Mouse (Mus musculus): ENCODE results near the gene Sdad1. TPM values are rescaled to one million over a fixed set of nuclear protein-coding genes. Genes with fewer than 3 reads are reported as not detected.

Gene Sdad1
- polyA plus RNA-seq, 1 experiment from 2014 or later = 30.5 TPM

GRCm38 (mm10) chr5:92340606-92341005, 30.3 kb upstream of the Sdad1 start:
- H3K9ac ChIP-seq (ENCODE audit: low read depth, low read length) = no peak overlapping the region
- H3K4me1 ChIP-seq (ENCODE audit: control insufficient read depth, insufficient read depth, low read length) = no peaks in the 10 kb centered on the region
- H3K9me3 ChIP-seq (replicated peaks; ENCODE audit: control insufficient read depth, low read length) = no peaks in the 10 kb centered on the region
- ATAC-seq (replicated peaks; ENCODE audit: insufficient number of reproducible peaks, low FRiP score, low TSS enrichment) = no peak
- 61% methylated on average over 4 of the region's 4 CpGs for WGBS (ENCODE audit: insufficient replicate concordance)
- H3K4me2 ChIP-seq = no peak overlapping the region
- no peak overlapping the region for H3K27ac ChIP-seq (ENCODE audit: low read depth, low read length)
- no peak overlapping the region for H3K4me3 ChIP-seq (ENCODE audit: low read depth, low read length)
- H3K27me3 ChIP-seq (ENCODE audit: control insufficient read depth, insufficient read depth, low read length) = no peaks in the 10 kb centered on the region
- no peaks in the 10 kb centered on the region for H3K36me3 ChIP-seq (ENCODE audit: control insufficient read depth, insufficient read depth, low read length)

DNA sequence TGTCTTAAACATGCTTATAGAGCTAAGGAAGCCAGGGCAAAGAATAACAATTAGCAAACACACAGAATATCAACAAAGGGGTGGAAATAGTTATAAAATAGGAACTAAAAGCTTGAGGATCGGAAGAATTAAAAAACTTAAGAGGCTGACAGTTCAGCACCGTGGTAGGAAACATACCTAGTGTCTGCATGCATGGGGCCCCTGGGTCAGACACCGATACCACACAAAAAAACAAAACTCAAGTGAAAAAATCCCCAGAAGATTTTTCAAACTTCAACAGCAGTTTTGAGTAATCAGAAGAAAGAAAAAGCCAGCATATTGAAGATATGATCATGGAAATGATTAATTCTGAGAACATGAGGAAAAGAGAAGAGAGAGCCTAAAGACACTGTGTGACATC, 26.5 kb upstream of the Sdad1 start:
- H3K4me1 ChIP-seq (ENCODE audit: control insufficient read depth, insufficient read depth, low read length) = no peaks in the 10 kb centered on the region
- ATAC-seq (replicated peaks; ENCODE audit: insufficient number of reproducible peaks, low FRiP score, low TSS enrichment) = no peak
- H3K4me2 ChIP-seq = no peak overlapping the region
- WGBS (ENCODE audit: insufficient replicate concordance) = 69% methylated on average over 3 of the region's 3 CpGs
- no peak overlapping the region for H3K27ac ChIP-seq (ENCODE audit: low read depth, low read length)
- no peak overlapping the region for H3K4me3 ChIP-seq (ENCODE audit: low read depth, low read length)
- no peaks in the 10 kb centered on the region for H3K36me3 ChIP-seq (ENCODE audit: control insufficient read depth, insufficient read depth, low read length)
- H3K27me3 ChIP-seq (ENCODE audit: control insufficient read depth, insufficient read depth, low read length) = no peaks in the 10 kb centered on the region
- no peak overlapping the region for H3K9ac ChIP-seq (ENCODE audit: low read depth, low read length)
- H3K9me3 ChIP-seq (replicated peaks; ENCODE audit: control insufficient read depth, low read length) = no peaks in the 10 kb centered on the region

- Histone ChIP-seq H3K4me1 (ENCODE audit: control insufficient read depth, insufficient read depth, low read length) (no peaks in the 10 kb centered on the region), H3K27me3 (ENCODE audit: control insufficient read depth, insufficient read depth, low read length) (no peaks in the 10 kb centered on the region), H3K27ac (ENCODE audit: low read depth, low read length) (peak overlapping the region; percentile 58), H3K36me3 (ENCODE audit: control insufficient read depth, insufficient read depth, low read length) (no peaks in the 10 kb centered on the region), H3K4me3 (ENCODE audit: low read depth, low read length) (no peak overlapping the region), H3K4me2 (peak overlapping the region; percentile 23), H3K9me3 (replicated peaks; ENCODE audit: control insufficient read depth, low read length) (no peaks in the 10 kb centered on the region), H3K9ac (ENCODE audit: low read depth, low read length) (no peak overlapping the region)
- no peak for ATAC-seq (replicated peaks; ENCODE audit: insufficient number of reproducible peaks, low FRiP score, low TSS enrichment)
- 52% methylated on average over 9 of the region's 9 CpGs for WGBS (ENCODE audit: insufficient replicate concordance)
Observed at GRCm38 (mm10) chr5:92332359-92332840, 22.1 kb upstream of the Sdad1 start.

DNA sequence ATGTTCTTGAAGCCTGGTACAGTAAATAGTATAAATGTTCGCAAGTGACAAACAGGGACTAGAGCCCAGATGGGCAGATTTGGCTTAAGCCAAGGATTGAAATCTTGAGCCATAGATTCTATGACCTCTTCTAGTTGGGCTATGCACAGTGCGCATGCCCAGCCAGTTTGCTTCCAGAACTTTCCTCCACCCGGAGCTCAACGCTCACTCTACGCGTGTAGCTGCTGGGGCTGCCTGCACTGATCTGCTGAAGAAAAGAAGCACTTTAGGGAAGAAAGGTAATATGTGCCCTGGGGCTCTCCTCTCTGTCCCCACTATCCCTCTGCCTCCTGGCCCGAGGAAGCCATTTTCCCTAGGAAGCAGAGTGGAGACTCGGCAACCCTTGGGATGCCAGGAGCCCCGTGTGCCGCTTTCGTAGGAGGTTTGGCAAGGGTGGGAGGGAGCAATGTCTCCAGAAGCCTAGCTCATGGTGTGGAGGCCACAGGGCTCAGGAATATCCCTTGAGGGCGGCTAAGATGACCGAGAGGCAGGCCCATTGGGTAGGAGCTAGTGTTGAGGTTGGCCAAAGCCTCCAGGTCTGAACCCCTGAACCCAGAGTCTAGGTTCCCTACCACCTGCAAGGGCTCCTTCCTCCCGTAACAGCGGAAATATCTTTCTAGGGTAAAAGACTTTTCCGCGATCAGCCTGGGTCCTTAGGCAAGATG, 21.5 kb upstream of the Sdad1 start, which contains the start of gene Art3:
Gene Art3 (plus strand): TSS at position 193 of the 704 bp plus-strand sequence.
- ATAC-seq (replicated peaks; ENCODE audit: insufficient number of reproducible peaks, low FRiP score, low TSS enrichment) = no peak
- no peaks in the 10 kb centered on the region for H3K27me3 ChIP-seq (ENCODE audit: control insufficient read depth, insufficient read depth, low read length)
- no peaks in the 10 kb centered on the region for H3K4me1 ChIP-seq (ENCODE audit: control insufficient read depth, insufficient read depth, low read length)
- 82% methylated on average over 17 of the region's 17 CpGs for WGBS (ENCODE audit: insufficient replicate concordance)
- H3K36me3 ChIP-seq (ENCODE audit: control insufficient read depth, insufficient read depth, low read length) = no peaks in the 10 kb centered on the region
- no peak within 1 kb of the TSS for H3K4me3 ChIP-seq (ENCODE audit: low read depth, low read length)
- no peaks in the 10 kb centered on the region for H3K9me3 ChIP-seq (replicated peaks; ENCODE audit: control insufficient read depth, low read length)
- H3K27ac ChIP-seq (ENCODE audit: low read depth, low read length) = peak within 1 kb of the TSS; percentile 58
- H3K9ac ChIP-seq (ENCODE audit: low read depth, low read length) = no peak within 1 kb of the TSS
- H3K4me2 ChIP-seq = peak within 1 kb of the TSS; percentile 23

DNA sequence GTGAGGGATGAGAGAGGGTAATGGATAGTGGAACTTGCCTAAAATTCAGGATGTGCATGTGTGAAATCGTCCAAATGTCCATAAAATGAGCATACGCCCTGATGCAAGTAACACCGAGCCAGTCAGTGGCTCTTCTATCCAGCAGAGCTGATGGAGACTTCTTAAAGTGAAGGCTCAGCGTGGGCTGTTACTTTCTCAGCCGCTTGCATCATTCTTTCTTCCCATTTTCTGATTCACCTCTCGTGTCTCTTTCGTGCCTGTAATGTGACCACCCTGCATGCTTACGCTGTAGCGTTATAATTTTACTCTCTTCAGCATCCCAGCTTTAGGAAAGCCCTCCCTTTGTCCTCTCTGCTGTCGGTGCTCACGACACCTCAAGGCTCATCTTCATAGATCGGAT, 20.8 kb upstream of the Sdad1 start:
- 85% methylated on average over 12 of the region's 12 CpGs for WGBS (ENCODE audit: insufficient replicate concordance)
- no peaks in the 10 kb centered on the region for H3K36me3 ChIP-seq (ENCODE audit: control insufficient read depth, insufficient read depth, low read length)
- H3K27me3 ChIP-seq (ENCODE audit: control insufficient read depth, insufficient read depth, low read length) = no peaks in the 10 kb centered on the region
- no peak overlapping the region for H3K9ac ChIP-seq (ENCODE audit: low read depth, low read length)
- no peak for ATAC-seq (replicated peaks; ENCODE audit: insufficient number of reproducible peaks, low FRiP score, low TSS enrichment)
- no peak overlapping the region for H3K27ac ChIP-seq (ENCODE audit: low read depth, low read length)
- H3K9me3 ChIP-seq (replicated peaks; ENCODE audit: control insufficient read depth, low read length) = no peaks in the 10 kb centered on the region
- H3K4me2 ChIP-seq = no peak overlapping the region
- H3K4me3 ChIP-seq (ENCODE audit: low read depth, low read length) = no peak overlapping the region
- H3K4me1 ChIP-seq (ENCODE audit: control insufficient read depth, insufficient read depth, low read length) = no peaks in the 10 kb centered on the region

GRCm38 (mm10) chr5:92327929-92328328, 17.6 kb upstream of the Sdad1 start, which contains the start of gene Cxcl9:
Gene Cxcl9 (minus strand): TSS chr5:92328079.
- Histone ChIP-seq H3K27me3 (ENCODE audit: control insufficient read depth, insufficient read depth, low read length) (no peaks in the 10 kb centered on the region), H3K27ac (ENCODE audit: low read depth, low read length) (no peak within 1 kb of the TSS), H3K36me3 (ENCODE audit: control insufficient read depth, insufficient read depth, low read length) (no peaks in the 10 kb centered on the region), H3K9ac (ENCODE audit: low read depth, low read length) (no peak within 1 kb of the TSS), H3K4me2 (no peak within 1 kb of the TSS), H3K4me3 (ENCODE audit: low read depth, low read length) (no peak within 1 kb of the TSS), H3K4me1 (ENCODE audit: control insufficient read depth, insufficient read depth, low read length) (no peaks in the 10 kb centered on the region), H3K9me3 (replicated peaks; ENCODE audit: control insufficient read depth, low read length) (no peaks in the 10 kb centered on the region)
- WGBS (ENCODE audit: insufficient replicate concordance) = 74% methylated on average over 7 of the region's 7 CpGs
- no peak for ATAC-seq (replicated peaks; ENCODE audit: insufficient number of reproducible peaks, low FRiP score, low TSS enrichment)

GRCm38 (mm10) chr5:92327367-92327766, 17.1 kb upstream of the Sdad1 start:
- Histone ChIP-seq H3K9me3 (replicated peaks; ENCODE audit: control insufficient read depth, low read length) (no peaks in the 10 kb centered on the region), H3K4me3 (ENCODE audit: low read depth, low read length) (no peak overlapping the region), H3K4me1 (ENCODE audit: control insufficient read depth, insufficient read depth, low read length) (no peaks in the 10 kb centered on the region), H3K9ac (ENCODE audit: low read depth, low read length) (no peak overlapping the region), H3K36me3 (ENCODE audit: control insufficient read depth, insufficient read depth, low read length) (no peaks in the 10 kb centered on the region), H3K27me3 (ENCODE audit: control insufficient read depth, insufficient read depth, low read length) (no peaks in the 10 kb centered on the region), H3K4me2 (no peak overlapping the region), H3K27ac (ENCODE audit: low read depth, low read length) (no peak overlapping the region)
- no peak for ATAC-seq (replicated peaks; ENCODE audit: insufficient number of reproducible peaks, low FRiP score, low TSS enrichment)
- 73% methylated on average over 6 of the region's 6 CpGs for WGBS (ENCODE audit: insufficient replicate concordance)

GRCm38 (mm10) chr5:92323264-92323663, 13.0 kb upstream of the Sdad1 start:
- WGBS (ENCODE audit: insufficient replicate concordance) = 56% methylated on average over 5 of the region's 5 CpGs
- Histone ChIP-seq H3K27ac (ENCODE audit: low read depth, low read length) (no peak overlapping the region), H3K27me3 (ENCODE audit: control insufficient read depth, insufficient read depth, low read length) (no peaks in the 10 kb centered on the region), H3K36me3 (ENCODE audit: control insufficient read depth, insufficient read depth, low read length) (no peaks in the 10 kb centered on the region), H3K4me3 (ENCODE audit: low read depth, low read length) (no peak overlapping the region), H3K4me2 (no peak overlapping the region), H3K4me1 (ENCODE audit: control insufficient read depth, insufficient read depth, low read length) (no peaks in the 10 kb centered on the region), H3K9ac (ENCODE audit: low read depth, low read length) (no peak overlapping the region), H3K9me3 (replicated peaks; ENCODE audit: control insufficient read depth, low read length) (no peaks in the 10 kb centered on the region)
- no peak for ATAC-seq (replicated peaks; ENCODE audit: insufficient number of reproducible peaks, low FRiP score, low TSS enrichment)

- Histone ChIP-seq H3K9me3 (replicated peaks; ENCODE audit: control insufficient read depth, low read length) (no peaks in the 10 kb centered on the region), H3K27ac (ENCODE audit: low read depth, low read length) (no peak overlapping the region), H3K4me3 (ENCODE audit: low read depth, low read length) (no peak overlapping the region), H3K4me1 (ENCODE audit: control insufficient read depth, insufficient read depth, low read length) (no peaks in the 10 kb centered on the region), H3K36me3 (ENCODE audit: control insufficient read depth, insufficient read depth, low read length) (no peaks in the 10 kb centered on the region), H3K9ac (ENCODE audit: low read depth, low read length) (no peak overlapping the region), H3K4me2 (no peak overlapping the region), H3K27me3 (ENCODE audit: control insufficient read depth, insufficient read depth, low read length) (no peaks in the 10 kb centered on the region)
- 77% methylated on average over 4 of the region's 4 CpGs for WGBS (ENCODE audit: insufficient replicate concordance)
- no peak for ATAC-seq (replicated peaks; ENCODE audit: insufficient number of reproducible peaks, low FRiP score, low TSS enrichment)
Observed at GRCm38 (mm10) chr5:92322612-92323011, 12.3 kb upstream of the Sdad1 start.
